Mouse (Mus musculus) gastrocnemius, postnatal 14 days (tissue): Measurements from ENCODE around the gene Lhfpl2. TPM values are rescaled to one million over a fixed set of nuclear protein-coding genes. Genes with fewer than 3 reads are reported as not detected.

Experiments used
- DNase-seq: peaks from one replicate; pipeline ENCODE4 v3.0.0; 2021; ENCODE audit warnings: mixed read lengths
- intact Hi-C: fragments of 180-260 bp; cut with DNase I; formaldehyde crosslinking; loops from one replicate; pipeline ENCODE4 v1.15.1; 2025; ENCODE audit warnings: low total_unique reads
- total RNA-seq, 2 experiments: library from RNA; stranded (reverse); gene quantifications; 2 replicates each; pipeline ENCODE4 v1.2.3; 2021

The Lhfpl2 gene
- total RNA-seq, 2 experiments from 2014 or later = 10.7 to 19.2 TPM

DNA sequence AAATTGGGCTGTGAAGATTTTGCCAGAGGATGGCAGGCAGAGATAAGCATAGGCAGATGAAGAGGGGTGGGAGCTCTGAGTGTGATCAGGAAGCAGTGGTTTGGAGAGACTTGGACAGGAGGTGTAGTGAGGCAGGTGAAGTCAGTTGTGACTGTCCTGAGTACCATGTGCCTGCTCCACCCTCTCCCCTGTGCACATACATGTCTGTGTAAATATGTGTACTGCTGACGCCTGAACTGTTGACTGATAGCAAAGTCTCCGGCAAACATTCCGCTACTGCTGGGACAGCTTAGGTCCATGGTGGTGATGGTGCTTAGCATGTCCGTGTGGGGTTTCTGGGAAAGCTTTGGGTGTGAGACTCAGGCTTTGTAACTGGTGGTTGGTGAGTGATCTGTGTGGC lies 73.5 kb downstream of the Lhfpl2 start:
- intact Hi-C loops = no loop called here

DNA sequence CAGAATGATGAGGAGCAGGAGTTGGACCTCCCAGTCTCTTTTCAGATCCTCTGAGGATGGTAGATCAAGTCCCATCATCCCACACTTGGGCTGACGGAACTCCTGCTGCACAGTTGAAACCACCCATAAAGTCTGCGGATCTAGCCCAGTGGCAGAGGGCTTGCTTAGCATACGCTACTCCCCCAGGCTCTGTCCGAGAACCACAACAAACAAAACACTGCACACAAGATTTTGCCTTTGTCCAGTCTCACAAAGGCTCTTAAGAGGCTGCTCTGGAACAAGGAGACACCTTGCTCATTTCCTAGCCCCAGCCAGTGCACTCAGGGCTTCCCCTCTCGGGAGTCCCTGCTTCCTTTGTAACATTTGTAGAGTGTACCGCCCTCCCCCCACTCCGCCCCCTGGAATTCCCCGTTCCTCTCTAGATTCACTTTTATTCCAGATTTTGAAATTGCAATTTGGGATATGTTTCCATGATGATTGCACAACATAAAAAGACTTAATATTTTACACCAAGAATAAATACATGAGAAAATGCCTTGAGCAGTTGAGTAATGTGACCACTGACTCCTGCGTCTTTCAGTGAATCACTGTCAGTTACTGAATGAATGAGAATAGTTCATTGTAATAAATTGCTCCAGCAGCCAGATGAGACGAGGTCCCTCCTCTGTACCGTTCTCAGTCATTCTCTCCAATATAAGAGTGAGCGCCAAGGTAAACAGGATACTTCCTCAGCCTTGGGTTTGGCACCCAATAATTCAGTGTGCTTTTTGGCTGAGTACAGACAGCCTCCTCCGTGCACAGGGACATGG lies 74.8 kb downstream of the Lhfpl2 start:
- DNase-seq = no peak
- intact Hi-C loops = no loop called here

More for the DNA sequence above, 73.5 kb downstream of the Lhfpl2 start:
- DNase-seq = no peak

DNA sequence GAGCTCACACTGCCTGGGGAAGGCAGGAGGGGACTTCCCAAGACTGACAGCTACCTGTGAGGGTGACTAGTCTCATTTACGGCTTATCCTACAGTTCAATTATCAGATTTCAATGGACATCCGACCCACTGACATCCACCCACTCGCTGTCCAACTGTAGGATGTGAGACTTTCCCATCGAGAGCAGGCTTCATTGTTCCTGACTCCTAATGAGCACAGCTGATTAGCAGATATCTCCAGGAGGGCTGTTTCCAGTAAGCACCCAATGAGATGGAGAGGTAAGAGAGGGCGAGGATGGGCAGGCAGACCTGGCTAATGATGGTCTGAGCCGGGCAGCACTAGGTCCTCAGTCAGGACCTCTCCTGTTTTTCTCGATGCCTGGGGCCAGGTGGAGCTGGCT lies 77.0 kb downstream of the Lhfpl2 start:
- no peak for DNase-seq
- intact Hi-C loops = no loop called here

DNA sequence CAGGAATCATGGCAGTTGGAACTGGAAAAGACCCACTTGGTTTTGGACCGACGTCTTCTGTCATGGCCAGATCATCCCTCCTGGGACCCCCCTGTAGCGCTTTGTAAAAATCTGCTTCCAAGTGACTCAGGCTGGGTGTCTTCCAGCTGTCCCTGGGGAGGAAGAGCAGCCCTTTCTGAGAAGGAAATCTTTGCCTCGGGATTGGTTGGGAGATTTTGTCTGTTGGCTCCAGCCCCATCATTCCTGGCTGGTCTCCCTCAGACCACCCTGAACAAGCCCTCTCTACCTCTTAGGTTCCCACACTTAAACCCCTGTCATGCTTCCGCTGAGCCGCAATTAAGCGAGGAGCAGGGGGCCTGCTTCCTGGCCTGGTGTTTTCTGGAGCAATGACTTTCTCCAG lies 77.6 kb downstream of the Lhfpl2 start:
- intact Hi-C loops = no loop called here
- peak; percentile 66 for DNase-seq

DNA sequence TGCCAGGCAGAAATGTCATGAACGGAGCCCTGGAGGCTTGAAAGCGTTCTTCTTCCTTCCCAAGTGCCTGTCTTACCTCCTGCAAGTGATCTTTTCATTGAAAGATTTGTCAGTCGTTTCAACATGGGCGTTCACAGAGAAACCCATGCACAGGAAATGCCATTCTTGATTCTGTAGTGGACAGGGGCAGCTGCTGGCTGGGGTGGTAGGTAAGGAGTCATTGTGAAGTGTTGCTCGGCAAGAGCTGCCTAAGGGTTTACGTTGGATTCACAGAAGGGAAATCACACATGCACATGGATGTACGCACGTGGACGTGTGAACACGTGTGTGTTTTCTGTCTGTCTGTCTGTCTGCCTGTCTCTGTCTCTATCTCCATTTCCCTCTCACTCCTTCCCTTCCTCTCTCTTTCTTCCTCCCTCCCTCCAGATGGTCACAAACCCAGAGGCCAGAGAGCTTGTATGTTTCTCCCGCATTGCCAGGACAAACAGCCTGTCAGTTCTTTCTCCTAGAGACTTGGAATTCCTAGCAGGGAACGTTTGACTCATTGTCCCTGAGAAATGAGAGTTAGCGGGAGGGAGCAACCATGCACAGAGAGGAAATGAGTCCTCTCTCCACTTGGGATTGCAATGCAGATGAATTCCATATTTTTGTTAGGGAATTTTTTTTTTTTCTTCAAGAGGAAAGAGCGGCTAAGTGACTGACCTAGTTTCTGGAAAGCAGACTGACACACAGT lies 82.3 kb downstream of the Lhfpl2 start:
- intact Hi-C loops = loop anchor here (10.0 kb wide), 1 partner anchor 65 kb away; no protein-coding TSS in a partner anchor
- no peak for DNase-seq

DNA sequence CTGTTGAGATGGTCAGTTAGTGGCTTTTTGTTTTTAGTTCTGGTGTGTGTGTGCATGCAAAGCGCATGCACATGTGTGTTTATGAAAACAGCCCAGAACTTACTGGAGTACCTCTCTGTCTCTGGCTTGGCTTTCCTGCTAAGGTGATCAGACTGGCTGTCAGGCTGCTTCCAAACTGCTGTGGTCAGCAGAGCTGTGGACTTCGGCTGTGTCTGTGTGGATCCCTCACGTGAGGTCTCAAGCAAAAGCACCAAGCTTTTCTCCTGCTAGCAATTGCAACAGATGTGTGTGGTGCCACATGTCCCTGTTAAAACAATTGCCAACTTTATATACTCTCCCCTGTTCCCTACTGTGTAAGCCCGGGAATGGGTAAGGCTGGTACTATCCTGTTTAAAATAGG lies 82.8 kb downstream of the Lhfpl2 start:
- intact Hi-C loops = loop anchor here (10.0 kb wide), 1 partner anchor 64 kb away; no protein-coding TSS in a partner anchor
- no peak for DNase-seq

DNA sequence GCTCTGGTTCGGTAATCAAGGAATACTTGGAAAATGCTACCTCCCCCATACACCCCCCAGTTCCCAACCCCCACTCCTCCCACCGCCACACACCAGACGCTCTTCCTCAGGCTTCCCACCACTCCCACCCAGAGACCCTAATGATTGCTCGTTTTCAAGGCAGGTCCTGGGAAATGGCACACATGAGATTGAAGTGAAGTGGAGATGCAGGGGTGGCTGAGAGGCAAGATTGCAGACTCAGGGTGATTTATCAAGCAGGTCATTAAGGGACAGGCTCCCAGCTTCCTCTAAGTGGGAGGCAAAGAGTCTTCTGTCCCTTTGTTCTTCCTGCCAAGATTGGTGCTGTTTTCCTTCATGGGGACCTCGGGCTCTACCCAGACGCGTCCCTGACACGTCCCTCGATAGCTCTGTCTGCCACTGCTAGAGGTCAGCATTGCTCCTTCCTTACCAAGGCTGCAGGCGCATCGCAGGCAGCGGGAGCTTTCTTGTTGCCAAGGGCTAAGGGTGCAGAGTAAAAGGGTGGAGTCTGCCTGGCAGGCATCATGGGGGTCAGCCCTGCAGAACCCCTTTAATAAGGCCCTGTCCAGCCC lies 85.6 kb downstream of the Lhfpl2 start:
- intact Hi-C loops = loop anchor here (10.0 kb wide), 1 partner anchor 62 kb away; no protein-coding TSS in a partner anchor

DNA sequence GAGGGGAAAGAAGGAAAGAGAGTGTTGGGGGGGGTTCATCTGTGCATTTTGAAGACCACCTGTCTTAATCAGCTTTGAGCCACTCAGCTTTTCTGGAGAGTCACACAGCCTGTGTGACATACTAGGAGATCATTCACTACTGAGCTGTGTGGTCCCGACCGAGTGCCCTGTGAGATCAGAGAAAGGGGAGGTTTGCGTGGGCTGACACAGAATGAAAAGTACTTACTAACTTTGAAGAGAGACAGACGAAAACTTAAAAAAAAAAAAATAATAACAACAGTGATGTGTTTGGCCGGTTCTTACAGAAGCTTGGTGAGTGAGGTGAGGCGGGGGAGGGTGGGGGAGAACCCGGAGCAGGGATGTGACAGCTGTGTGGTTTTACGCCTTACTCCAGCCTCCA lies 86.9 kb downstream of the Lhfpl2 start:
- DNase-seq = no peak
- intact Hi-C loops = loop anchor here (10.0 kb wide), 1 partner anchor 60 kb away; no protein-coding TSS in a partner anchor

More for the DNA sequence above, 85.6 kb downstream of the Lhfpl2 start:
- DNase-seq = peak; percentile 61

DNA sequence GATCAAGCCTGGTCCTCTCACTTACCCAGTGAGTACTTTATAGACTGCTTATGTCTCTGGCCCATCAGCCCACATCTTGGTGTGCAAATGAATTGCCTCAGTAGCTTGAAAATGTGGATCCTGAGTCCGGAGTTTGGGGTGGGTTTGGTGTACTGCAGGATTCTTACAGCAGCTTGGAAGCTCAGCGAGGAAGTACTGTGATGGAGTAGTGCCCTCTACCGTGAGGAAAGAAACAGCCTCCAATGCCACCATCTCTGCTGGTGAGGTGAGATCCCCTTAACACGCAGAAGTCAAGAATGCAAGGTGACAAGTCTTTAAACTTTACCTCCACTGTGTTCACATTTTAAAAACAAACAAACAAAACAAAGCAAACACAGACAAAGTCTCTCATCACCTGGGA lies 89.7 kb downstream of the Lhfpl2 start:
- DNase-seq = no peak
- intact Hi-C loops = loop anchor here (10.0 kb wide), 1 partner anchor 58 kb away; no protein-coding TSS in a partner anchor

DNA sequence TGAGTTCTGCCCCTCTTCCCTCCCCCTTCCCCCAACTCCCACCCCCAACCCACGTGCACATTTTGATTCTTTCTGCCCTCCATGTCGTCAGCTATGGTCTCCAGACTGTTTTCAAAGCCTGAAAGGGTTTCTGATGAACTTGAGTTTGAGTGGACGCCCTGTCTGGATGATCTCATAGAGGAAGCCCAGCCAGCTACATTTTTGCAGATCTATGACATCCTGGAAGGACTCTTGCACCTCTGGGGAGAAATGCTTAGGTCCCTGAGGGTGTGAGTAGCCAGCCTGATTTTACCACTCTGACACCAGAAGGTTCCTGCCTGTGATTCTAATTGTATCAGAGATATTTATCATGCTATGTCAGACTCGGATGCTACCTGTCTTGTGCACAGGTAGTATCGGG lies 91.4 kb downstream of the Lhfpl2 start:
- intact Hi-C loops = loop anchor here (10.0 kb wide), 1 partner anchor 56 kb away; no protein-coding TSS in a partner anchor
- no peak for DNase-seq

DNA sequence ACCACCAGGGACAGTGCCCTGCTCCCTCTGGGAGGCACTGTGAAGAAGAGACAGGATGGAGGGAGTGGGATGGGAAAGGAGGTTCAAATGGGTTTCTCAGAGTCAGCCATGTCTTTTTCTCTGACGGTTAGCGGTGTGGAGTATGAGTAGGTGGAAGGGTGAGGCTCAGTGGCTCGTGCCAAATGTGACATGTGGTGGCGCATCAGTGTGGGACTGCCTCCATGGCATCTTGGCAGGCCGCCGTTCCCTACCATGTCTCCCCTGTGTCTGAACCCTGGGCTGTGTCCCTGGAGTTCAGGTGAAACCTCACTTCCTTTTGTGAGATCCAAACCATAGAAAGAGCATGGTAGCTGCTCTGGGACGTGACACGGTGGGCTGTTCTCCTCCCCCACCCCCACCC lies 92.2 kb downstream of the Lhfpl2 start:
- DNase-seq = no peak
- intact Hi-C loops = loop anchor here (10.0 kb wide), 1 partner anchor 55 kb away; no protein-coding TSS in a partner anchor

DNA sequence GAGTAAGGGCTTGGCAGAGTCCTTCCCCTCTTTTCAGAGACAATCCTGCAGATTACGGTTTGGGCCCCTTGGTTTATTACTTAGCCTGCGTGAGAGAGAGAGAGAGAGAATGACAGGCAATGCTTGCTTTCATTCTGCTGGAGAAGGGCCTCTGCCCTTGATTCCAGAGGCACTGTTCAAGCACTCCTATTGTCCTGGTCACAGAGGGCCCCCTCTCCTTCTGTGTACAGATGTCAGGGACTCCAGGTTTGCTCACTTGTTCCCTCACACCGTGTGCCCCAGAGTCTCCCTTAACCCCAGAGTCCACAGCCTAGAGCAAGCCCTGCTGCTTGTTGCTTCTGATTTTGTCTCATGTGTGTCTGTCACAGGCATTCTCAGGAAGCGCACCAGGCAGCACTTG lies 93.7 kb downstream of the Lhfpl2 start:
- DNase-seq = no peak
- intact Hi-C loops = no loop called here

DNA sequence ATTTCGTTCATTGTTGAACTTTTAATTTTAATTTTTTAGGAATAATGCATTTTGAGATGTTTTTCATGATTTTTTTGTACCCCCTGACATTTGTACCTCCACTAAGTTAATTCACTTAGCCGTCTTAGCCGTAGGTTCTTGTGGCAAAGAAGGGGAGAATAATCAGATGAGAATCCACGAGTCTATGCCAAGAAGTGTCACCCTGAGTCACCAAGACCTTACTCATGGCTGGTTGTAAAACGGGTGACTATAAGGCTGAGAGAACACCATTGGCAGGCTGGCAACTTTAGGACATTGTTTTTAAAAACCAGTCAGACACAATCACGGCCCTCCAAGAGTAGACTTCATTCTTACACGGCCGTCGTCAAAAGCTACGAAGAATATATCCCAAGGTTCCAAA lies 95.2 kb downstream of the Lhfpl2 start:
- DNase-seq = no peak
- intact Hi-C loops = no loop called here

DNA sequence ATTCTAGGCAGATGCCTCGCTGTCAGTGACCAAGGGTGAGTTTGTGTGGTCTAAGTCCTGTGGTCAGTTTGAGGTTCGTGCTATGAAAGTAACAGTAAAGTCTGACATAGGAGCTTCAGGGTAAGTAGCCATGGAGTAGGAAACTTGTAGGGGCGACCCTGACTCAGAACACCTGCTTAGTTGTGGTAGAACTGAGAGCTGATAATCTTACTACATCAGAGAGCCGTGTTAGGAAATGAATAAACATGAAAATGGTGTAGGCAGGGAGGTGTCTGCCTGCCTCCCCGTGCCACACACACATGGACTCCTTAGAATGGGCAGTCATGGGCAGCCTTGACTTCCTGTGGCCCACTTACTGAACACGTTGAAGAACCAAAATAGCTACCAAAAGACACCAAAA lies 96.1 kb downstream of the Lhfpl2 start:
- intact Hi-C loops = no loop called here
- no peak for DNase-seq

DNA sequence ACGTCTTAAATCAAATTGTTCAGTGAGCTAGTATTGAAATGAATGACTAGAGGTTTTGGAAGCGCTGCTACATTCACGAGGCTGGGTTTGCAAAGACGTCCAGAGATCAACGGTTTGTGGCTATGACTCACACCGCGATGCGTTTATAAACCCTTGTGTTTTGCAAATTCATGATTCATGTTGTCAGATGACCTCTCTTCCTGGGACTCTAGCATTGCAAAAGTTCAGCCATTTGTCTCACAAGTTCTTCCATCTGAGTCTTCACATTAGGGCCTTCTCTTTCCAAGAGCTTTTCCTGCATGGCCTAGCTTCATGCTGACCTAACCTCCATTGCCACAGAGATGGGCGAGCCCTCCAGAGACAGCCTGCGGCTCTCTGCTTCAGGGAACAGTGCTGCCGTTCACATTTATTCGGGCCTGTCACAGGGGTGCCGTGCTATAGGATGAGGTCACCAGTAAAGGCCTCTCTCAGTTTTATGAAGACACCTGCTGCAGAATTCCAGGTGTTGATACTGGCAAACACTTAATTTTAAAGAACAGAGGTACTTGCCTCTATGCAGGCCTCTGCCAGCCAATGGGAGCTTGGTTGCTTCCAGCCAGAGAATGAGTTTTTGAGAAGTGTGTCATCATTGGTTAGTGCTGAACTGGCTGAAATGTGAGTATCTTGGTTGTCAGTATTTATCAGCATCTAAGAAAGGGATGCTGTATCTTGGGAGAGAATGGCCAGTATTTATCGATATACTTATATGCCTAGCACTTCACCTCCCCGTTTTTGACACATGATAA lies 97.1 kb downstream of the Lhfpl2 start:
- intact Hi-C loops = loop anchor here (5.0 kb wide), 1 partner anchor 1542 kb away; the partner anchor contains the start of gene Serinc5
- no peak for DNase-seq

DNA sequence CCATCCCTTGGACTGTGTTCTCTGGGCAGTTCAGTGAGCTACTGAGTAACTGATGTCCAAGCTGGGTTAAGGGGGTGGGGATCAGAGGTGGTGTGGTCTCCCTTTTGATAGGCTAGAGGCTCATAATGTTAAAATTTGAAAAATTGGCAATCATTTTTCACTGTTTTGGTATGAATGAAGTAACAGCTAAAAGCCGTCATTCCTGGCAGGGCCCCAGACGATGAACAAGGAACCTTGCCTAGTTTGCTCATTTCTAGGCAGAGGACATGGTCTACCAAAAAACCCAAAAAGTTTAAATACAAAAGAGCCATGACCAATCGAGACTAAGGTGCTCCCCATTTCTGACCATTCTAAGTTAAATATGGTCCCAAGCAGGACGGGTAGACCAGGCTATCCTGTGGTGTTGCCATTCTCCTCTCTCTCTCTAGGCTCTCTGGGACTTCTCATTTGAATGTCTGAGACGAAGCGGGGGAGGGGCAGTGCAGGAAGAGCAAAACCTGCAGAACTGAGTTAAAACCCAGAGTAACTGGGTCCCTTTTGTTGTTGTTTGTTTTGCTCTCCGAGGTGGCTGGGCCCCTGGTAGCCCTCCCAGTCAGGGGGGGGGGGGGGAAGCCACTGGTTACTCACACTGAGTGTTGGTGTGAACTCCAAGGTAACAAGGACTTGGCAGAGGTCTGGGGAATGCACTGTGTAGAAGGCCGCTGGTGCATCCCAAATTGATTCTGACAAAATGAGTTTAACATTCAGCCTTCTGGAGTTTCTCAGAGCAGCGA lies 98.2 kb downstream of the Lhfpl2 start:
- DNase-seq = peak; percentile 66
- intact Hi-C loops = loop anchor here (5.0 kb wide), 1 partner anchor 1544 kb away; the partner anchor contains the start of gene Serinc5

DNA sequence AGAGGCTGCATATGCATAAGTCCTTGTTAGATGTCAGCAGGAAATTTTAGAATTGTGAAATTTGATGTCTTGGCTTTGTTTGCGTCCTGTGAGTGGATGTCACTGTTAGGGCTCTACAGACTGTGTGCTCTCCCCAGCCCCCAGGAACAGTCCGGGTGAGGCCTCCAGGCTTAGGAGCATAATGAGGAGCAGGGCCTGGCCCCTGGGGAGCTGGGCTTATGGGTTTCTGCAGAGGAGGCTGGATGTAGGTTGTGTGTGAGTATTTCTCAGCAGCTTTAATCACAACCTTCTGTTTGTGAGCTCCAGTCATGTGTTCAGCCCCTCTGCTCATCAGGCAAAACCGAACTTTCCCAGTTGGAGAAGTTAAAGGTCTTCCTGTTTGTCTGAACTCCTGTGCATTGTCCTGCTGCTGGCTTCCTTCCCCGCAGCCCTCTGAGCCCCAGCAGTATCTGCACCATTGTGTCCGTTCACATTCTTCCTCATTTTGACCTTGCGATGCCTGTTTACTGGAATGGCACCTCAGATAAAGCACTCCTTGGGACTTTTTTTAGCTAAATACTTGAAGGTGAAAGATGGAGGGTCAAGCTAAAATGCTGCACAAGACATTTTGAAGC lies 101.4 kb downstream of the Lhfpl2 start:
- intact Hi-C loops = loop anchor here (5.0 kb wide), 1 partner anchor 1547 kb away; the partner anchor contains the start of gene Serinc5
- no peak for DNase-seq
